Mouse (Mus musculus) lung, postnatal 0 days (tissue): ENCODE measurements around the gene Nkpd1.

Experiments
- CTCF ChIP-seq: IDR thresholded peaks from 2 replicates; pipeline ENCODE4 v1.5.1; 2016; ENCODE audit warnings: antibody characterized with exemption, mild to moderate bottlenecking
- EP300 ChIP-seq: IDR thresholded peaks from 2 replicates; pipeline ENCODE4 v1.6.1; 2016; ENCODE audit warnings: antibody characterized with exemption, mild to moderate bottlenecking, control low read depth

DNA sequence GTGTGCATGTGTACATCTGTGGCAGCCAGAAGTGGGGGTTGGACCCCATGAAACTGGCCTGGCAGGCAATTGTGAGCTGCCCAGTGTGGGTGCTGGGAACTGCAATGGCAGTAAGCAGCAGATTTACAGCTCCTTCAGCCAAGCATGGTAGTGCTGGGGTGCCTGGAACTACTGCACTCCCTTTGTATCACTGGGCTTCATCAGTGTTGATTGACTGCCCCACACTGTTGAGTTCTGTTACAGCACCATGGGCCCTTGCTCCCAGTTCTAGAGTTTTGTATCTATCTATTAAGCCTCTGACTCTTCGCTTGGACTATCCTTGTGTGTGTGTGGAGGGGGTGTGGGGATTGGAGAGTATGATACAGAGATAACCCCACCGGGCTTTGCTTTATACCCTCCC lies 40.6 kb upstream of the Nkpd1 start:
- TF ChIP-seq CTCF (peak; percentile 54), EP300 (no peak)
